Mouse (Mus musculus): ENCODE measurements around the gene Kat6b. TPM values are rescaled to one million over a fixed set of nuclear protein-coding genes. Genes with fewer than 3 reads are reported as not detected.

Gene Kat6b
- polyA plus RNA-seq, 1 experiment from 2014 or later, result 18.4 TPM

- no peaks in the 10 kb centered on the region for H3K9me3 ChIP-seq
Observed at GRCm38 (mm10) chr14:21703255-21703654, 222.0 kb downstream of the Kat6b start.

GRCm38 (mm10) chr14:21705462-21705861, 224.2 kb downstream of the Kat6b start:
- 92% methylated on average over 2 of the region's 2 CpGs for WGBS
- peaks cover 16% of the 10 kb centered on the region for H3K4me1 ChIP-seq
- no peak overlapping the region for H3K4me3 ChIP-seq
- no peak overlapping the region for H3K27ac ChIP-seq
- H3K9me3 ChIP-seq, result no peaks in the 10 kb centered on the region
- DNase-seq (ENCODE audit: extremely low spot score, low spot score), result no peak
- no peaks in the 10 kb centered on the region for H3K27me3 ChIP-seq (ENCODE audit: poor library complexity, severe bottlenecking)
- no peaks in the 10 kb centered on the region for H3K36me3 ChIP-seq (replicated peaks)

More at GRCm38 (mm10) chr14:21703255-21703654, 222.0 kb downstream of the Kat6b start:
- H3K27ac ChIP-seq, result no peak overlapping the region
- H3K27me3 ChIP-seq (ENCODE audit: poor library complexity, severe bottlenecking), result no peaks in the 10 kb centered on the region
- peaks cover 10% of the 10 kb centered on the region for H3K4me1 ChIP-seq
- no peak for DNase-seq (ENCODE audit: extremely low spot score, low spot score)
- no peaks in the 10 kb centered on the region for H3K36me3 ChIP-seq (replicated peaks)
- 89% methylated on average over 5 of the region's 5 CpGs for WGBS
- no peak overlapping the region for H3K4me3 ChIP-seq

DNA sequence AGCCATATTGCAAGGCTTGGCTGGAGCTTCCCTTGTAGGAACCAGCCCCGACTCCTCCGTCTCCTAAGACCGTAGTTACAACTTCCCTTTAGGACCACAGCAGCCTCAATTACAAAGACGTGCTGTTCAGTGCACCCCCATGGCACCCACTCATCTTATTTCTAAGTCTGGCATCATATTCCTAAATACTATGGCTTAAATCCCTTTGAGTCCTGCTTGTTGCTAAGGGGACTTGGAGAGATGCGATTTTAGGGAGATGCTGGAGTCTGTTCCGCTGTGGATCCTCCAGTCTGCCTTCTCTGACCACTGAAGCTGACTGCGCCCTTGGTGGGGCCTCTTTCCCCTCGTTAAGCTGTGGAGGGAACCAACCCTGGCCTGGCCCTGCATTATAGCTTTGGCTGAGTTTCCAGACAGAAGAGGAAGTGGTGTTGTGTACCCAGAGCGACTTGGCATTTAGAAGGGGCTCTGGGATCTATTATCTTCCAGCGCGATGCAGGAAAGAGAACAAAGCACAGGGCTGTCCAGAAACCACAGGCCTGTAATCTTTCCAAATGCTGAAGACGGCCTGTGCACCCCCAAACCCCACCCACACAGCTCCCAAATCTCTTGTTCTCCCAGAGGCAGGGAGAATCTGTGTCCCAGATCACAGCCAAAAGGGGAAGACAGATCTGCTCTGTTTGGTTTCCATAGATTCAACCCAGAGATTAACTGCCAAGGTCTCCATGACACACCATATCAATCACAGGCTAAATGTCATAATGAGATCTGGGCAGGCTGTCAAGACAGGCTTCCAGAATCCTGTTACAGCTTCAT, 225.7 kb downstream of the Kat6b start:
- Histone ChIP-seq H3K4me1 (peaks cover 16% of the 10 kb centered on the region), H3K36me3 (replicated peaks) (no peaks in the 10 kb centered on the region), H3K27me3 (ENCODE audit: poor library complexity, severe bottlenecking) (no peaks in the 10 kb centered on the region), H3K4me3 (no peak overlapping the region), H3K9me3 (no peaks in the 10 kb centered on the region), H3K27ac (peak overlapping the region; percentile 56)
- WGBS, result 65% methylated on average over 12 of the region's 12 CpGs
- DNase-seq (ENCODE audit: extremely low spot score, low spot score), result no peak

DNA sequence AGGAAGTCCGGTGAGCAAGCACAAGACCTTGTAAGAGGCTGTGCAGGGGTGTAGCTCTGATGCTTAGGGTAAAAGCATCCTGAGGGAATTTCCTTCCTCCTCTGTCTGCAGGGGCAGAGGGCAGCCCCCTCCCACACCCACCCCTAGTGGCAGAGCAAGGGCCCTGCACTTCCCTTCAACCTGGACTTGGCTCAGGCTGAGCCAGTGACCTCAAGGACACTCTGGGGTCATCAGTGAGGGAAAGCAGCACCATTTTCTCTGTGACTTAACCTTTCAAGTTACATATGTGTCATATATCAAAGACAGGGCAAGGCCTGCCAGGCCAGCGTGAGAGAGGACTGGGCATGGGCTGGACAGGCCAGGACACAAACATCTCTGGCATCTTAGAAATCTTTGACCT, 228.3 kb downstream of the Kat6b start:
- H3K27me3 ChIP-seq (ENCODE audit: poor library complexity, severe bottlenecking), result no peaks in the 10 kb centered on the region
- H3K4me3 ChIP-seq, result no peak overlapping the region
- H3K9me3 ChIP-seq, result no peaks in the 10 kb centered on the region
- no peaks in the 10 kb centered on the region for H3K36me3 ChIP-seq (replicated peaks)
- H3K4me1 ChIP-seq, result peaks cover 16% of the 10 kb centered on the region
- 45% methylated on average over 2 of the region's 2 CpGs for whole genome bisulfite sequencing
- DNase-seq (ENCODE audit: extremely low spot score, low spot score), result no peak
- H3K27ac ChIP-seq, result peak overlapping the region; percentile 58; the same call in 1 of the 2 replicates

DNA sequence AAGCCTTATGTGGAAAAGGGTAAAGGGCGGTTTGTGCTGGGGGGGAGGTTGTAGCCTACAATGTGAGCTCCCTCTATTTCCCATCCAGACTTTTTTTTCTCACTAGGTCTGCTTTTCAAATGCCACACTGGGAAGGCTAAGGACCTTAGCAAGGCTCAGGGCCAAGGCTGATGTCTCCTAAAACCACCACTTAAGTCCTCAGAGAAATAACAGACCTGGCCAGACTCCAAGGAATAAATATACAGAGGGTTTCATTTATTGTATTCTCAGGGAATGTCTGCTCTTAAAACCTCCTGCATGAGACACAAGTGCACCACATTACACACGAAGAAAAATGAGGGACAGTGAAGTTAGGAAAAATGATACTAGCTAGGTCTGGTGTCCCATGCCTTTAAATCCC, 230.0 kb downstream of the Kat6b start:
- 84% methylated on average over 2 of the region's 2 CpGs for WGBS
- H3K27ac ChIP-seq, result no peak overlapping the region; the same call in 1 of the 2 replicates

GRCm38 (mm10) chr14:21714486-21714885, 233.3 kb downstream of the Kat6b start, which contains the start of gene Dupd1:
Gene Dupd1 (minus strand): TSS chr14:21714576.
- Histone ChIP-seq H3K27me3 (ENCODE audit: poor library complexity, severe bottlenecking) (peaks cover 2% of the 10 kb centered on the region; the same call in 1 of the 2 replicates), H3K36me3 (replicated peaks) (no peaks in the 10 kb centered on the region), H3K4me1 (peaks cover 14% of the 10 kb centered on the region), H3K4me3 (no peak within 1 kb of the TSS), H3K9me3 (no peaks in the 10 kb centered on the region), H3K27ac (no peak within 1 kb of the TSS)
- WGBS, result 81% methylated on average over 5 of the region's 5 CpGs
- no peak for DNase-seq (ENCODE audit: extremely low spot score, low spot score)

More for the DNA sequence above, 230.0 kb downstream of the Kat6b start:
- no peaks in the 10 kb centered on the region for H3K27me3 ChIP-seq (ENCODE audit: poor library complexity, severe bottlenecking)
- no peak overlapping the region for H3K4me3 ChIP-seq
- peaks cover 20% of the 10 kb centered on the region for H3K4me1 ChIP-seq
- H3K9me3 ChIP-seq, result no peaks in the 10 kb centered on the region
- DNase-seq (ENCODE audit: extremely low spot score, low spot score), result no peak
- no peaks in the 10 kb centered on the region for H3K36me3 ChIP-seq (replicated peaks)

DNA sequence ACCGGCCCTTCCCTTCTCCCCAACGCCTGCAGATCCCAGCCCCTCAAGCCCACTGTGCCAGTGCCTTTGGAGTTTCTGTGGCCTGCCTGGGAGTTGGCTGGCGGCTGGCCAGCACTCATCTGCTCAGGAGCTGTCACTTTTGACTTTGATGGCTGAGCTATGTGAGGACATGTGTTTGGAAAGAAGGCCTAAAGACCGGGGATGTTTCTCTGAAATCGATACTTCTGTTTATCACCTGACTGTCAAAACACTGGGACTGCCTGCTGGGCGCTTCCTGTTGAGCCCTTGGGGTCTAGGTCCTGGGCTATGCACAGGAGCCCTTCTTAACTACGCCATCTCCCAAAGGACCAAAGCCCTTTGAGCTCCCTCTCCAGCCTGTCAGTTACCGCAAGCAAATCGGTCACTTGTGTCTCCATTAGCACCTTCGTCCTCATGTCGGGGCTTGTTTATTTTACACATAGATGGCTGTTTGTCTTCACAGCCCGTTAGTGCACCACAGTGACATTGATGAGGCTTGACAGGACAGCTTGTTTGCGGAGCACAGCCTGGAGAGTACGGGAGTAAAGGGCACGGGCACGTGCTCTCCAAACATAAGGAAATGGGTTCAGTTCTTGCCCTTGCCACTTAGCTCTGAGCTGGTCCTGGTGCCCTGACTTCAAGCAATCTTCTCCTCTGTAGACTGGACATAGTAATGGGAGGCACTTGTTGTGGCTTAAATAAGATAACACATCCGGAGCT, 238.6 kb downstream of the Kat6b start:
- Histone ChIP-seq H3K27me3 (ENCODE audit: poor library complexity, severe bottlenecking) (peaks cover 29% of the 10 kb centered on the region), H3K27ac (0 out of 2 replicates have a peak overlapping the region, but pooled peaks have one; percentile 40)

DNA sequence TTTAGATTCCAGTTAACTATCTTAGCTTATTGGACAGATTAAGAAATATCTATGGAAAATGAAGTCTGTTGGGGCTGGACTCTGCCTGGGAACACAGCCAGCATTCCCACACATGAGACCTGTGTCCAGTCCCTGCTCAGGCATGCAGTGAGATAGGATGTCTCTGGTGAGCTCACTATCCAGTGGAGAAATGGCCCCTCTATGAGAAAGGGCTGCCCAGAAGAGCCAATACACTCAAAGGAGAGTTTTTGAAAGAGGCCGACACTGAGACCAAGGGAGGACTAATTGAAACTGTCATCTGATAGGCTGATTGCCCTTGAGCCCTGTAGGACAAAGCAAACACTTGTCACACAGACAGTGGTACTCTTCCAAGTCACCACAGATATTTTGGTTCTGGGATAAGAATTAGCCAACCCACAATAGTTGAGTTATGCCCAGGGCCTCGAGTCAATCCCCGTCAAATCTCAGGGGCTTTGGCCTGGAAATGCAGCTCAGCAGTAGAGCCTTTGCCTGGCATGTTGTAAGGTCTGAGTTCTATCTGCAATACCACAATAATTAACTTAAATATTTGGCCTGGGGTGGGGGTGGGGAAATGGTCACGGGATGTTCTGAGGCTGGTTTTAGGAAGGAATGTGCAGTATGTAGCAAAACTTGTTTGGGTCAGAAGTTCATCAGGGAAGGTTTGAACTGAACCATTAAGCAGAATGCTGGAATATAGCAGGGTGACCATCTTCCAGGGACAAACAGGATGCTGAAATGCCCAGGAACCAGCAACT, 239.4 kb downstream of the Kat6b start:
- WGBS, result 78% methylated on average over 4 of the region's 4 CpGs

More for the DNA sequence above, 238.6 kb downstream of the Kat6b start:
- DNase-seq (ENCODE audit: extremely low spot score, low spot score), result no peak
- Histone ChIP-seq H3K9me3 (peaks cover 8% of the 10 kb centered on the region), H3K4me1 (peaks cover 36% of the 10 kb centered on the region), H3K4me3 (no peak overlapping the region), H3K36me3 (replicated peaks) (no peaks in the 10 kb centered on the region)
- 69% methylated on average over 17 of the region's 17 CpGs for WGBS

More for the DNA sequence above, 239.4 kb downstream of the Kat6b start:
- no peak overlapping the region for H3K27ac ChIP-seq
- peaks cover 37% of the 10 kb centered on the region for H3K27me3 ChIP-seq (ENCODE audit: poor library complexity, severe bottlenecking)
- H3K36me3 ChIP-seq (replicated peaks), result no peaks in the 10 kb centered on the region
- peaks cover 36% of the 10 kb centered on the region for H3K4me1 ChIP-seq
- H3K4me3 ChIP-seq, result no peak overlapping the region
- H3K9me3 ChIP-seq, result peaks cover 8% of the 10 kb centered on the region
- no peak for DNase-seq (ENCODE audit: extremely low spot score, low spot score)

Other genes with a start within 250 kb of the Kat6b start
- not detected in 2 replicates for gene Dupd1, start 233.1 kb downstream of the Kat6b start, polyA plus RNA-seq (2016; fragmentation: Nextera tagmentation; extraction: Ambion mirVana)

All from forebrain, embryonic 10.5 days (tissue).